Mouse (Mus musculus) forebrain, embryonic 11.5 days (tissue): Measurements from ENCODE around the gene Frmd4b. TPM values are rescaled to one million over a fixed set of nuclear protein-coding genes. Genes with fewer than 3 reads are reported as not detected.

Experiments used
- ATAC-seq: fragments of 200-750 bp; cut with Nextera tagmentation; replicated peaks from 2 replicates; pipeline ENCODE4 v1.8.0; 2017; ENCODE audit warnings: moderate TSS enrichment; ENCODE audit not compliant: low FRiP score
- DNase-seq: peaks from one replicate; pipeline ENCODE4 v3.0.0-alpha.2; 2017; ENCODE audit warnings: low spot score
- H3K27ac ChIP-seq: fragments of 300-500 bp; sonication (generic); 2 replicates; pipeline ENCODE4 v1.5.1; 2014; ENCODE audit warnings: low read depth, low read length
- H3K27me3 ChIP-seq: fragments of 300-500 bp; sonication (generic); 2 replicates; pipeline ENCODE4 v1.6.1; 2014; ENCODE audit warnings: mild to moderate bottlenecking, low read length, mixed read lengths; ENCODE audit not compliant: control insufficient read depth, insufficient read depth
- H3K36me3 ChIP-seq: fragments of 300-500 bp; sonication (generic); 2 replicates; pipeline ENCODE4 v1.6.1; 2014; ENCODE audit warnings: mild to moderate bottlenecking, low read length, moderate library complexity, mixed read lengths; ENCODE audit not compliant: control insufficient read depth, insufficient read depth
- H3K4me1 ChIP-seq: fragments of 300-500 bp; sonication (generic); replicated peaks from 2 replicates; pipeline ENCODE4 v1.6.1; 2014; ENCODE audit warnings: low read length, mixed read lengths; ENCODE audit not compliant: control insufficient read depth, insufficient read depth
- H3K4me2 ChIP-seq: fragments of 300-500 bp; sonication (generic); 2 replicates; pipeline ENCODE4 v1.6.1; 2014; ENCODE audit warnings: low read depth, mild to moderate bottlenecking, low read length, moderate library complexity, mixed read lengths; ENCODE audit not compliant: severe bottlenecking
- H3K4me3 ChIP-seq: fragments of 300-500 bp; sonication (generic); 2 replicates; pipeline ENCODE4 v1.5.1; 2014; ENCODE audit warnings: low read depth, low read length
- H3K9ac ChIP-seq: fragments of 300-500 bp; sonication (generic); 2 replicates; pipeline ENCODE4 v1.6.1; 2014; ENCODE audit warnings: low read length
- H3K9me3 ChIP-seq: fragments of 300-500 bp; sonication (generic); 2 replicates; pipeline ENCODE4 v1.6.1; 2016; ENCODE audit warnings: low read length, mixed read lengths; ENCODE audit not compliant: control insufficient read depth
- WGBS: fragments of 180-500 bp; shearing (Covaris S2); extraction: QIAGEN DNeasy Blood & Tissue Kit; methylation state at CpG from one replicate; pipeline ENCODE4 v1.1.7; 2014; 5-methylcytosine and 5-hydroxymethylcytosine counted together
- polyA plus RNA-seq: library from polyadenylated mRNA; unstranded; fragments of >200 nt; fragmentation: Nextera tagmentation; extraction: Ambion mirVana; gene quantifications from 2 replicates; pipeline ENCODE4 v1.2.1, GENCODE M21; 2014

Gene Frmd4b
- polyA plus RNA-seq, 1 experiment from 2014 or later: 35.7 TPM

DNA sequence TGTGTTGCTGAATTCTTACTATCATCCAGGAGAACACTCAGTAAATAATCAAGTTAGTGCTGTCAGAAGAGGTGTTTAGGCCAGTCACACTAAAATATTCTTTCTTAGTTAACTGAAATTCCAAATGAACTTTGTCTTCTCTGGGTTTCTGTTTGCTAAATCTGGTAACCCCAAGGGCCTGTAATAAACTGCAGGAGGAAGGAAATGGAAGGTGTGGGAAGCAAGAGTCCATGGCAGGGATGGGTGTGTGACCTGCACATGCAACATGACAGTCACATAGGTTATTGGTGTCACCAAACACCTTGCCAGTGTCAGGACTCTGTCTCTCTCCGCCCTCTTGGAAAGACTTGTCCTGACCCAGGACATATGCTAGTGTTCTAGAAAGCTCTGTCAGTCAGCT, 270.4 kb downstream of the Frmd4b start:
- no peaks in the 10 kb centered on the region for H3K9me3 ChIP-seq
- DNase-seq (no peak), ATAC-seq (no peak)
- no peaks in the 10 kb centered on the region for H3K27me3 ChIP-seq
- 88% methylated on average over 1 of the region's 1 CpGs for WGBS
- H3K4me1 ChIP-seq: peaks cover 15% of the 10 kb centered on the region
- H3K9ac ChIP-seq: no peak overlapping the region
- no peaks in the 10 kb centered on the region; the same call in 1 of the 2 replicates for H3K36me3 ChIP-seq
- H3K4me3 ChIP-seq: no peak overlapping the region
- no peak overlapping the region for H3K27ac ChIP-seq
- no peak overlapping the region for H3K4me2 ChIP-seq

GRCm38 (mm10) chr6:97346527-97346926, 270.8 kb downstream of the Frmd4b start:
- no peak for DNase-seq
- no peak for ATAC-seq
- Histone ChIP-seq H3K9me3 (no peaks in the 10 kb centered on the region), H3K4me3 (no peak overlapping the region), H3K27me3 (no peaks in the 10 kb centered on the region), H3K9ac (no peak overlapping the region), H3K4me1 (peaks cover 12% of the 10 kb centered on the region), H3K27ac (no peak overlapping the region), H3K4me2 (no peak overlapping the region), H3K36me3 (no peaks in the 10 kb centered on the region; the same call in 1 of the 2 replicates)
- 84% methylated on average over 10 of the region's 10 CpGs for WGBS

DNA sequence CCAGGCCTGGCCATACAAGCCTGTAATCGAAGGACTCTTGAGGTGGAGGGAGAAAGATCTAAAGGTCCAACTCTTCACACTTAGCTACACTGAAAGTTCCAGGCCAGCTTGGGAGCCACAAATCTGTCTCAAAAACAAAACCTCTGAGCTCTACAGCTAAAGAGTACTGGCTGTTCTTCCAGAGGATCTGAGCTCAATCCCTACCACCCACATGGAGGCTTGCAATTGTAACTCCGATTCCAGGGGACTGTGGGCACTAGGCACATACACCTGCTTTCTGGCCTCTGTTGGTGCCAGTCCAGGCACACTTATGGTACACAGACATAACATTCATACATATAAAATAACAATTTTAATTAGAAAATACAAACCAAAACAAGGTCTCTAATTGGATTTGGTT, 271.4 kb downstream of the Frmd4b start:
- WGBS: 83% methylated on average over 2 of the region's 2 CpGs
- DNase-seq (no peak), ATAC-seq (no peak)
- Histone ChIP-seq H3K4me2 (no peak overlapping the region), H3K27ac (no peak overlapping the region), H3K4me1 (peaks cover 8% of the 10 kb centered on the region), H3K9ac (no peak overlapping the region), H3K36me3 (no peaks in the 10 kb centered on the region; the same call in 1 of the 2 replicates), H3K27me3 (no peaks in the 10 kb centered on the region), H3K4me3 (no peak overlapping the region), H3K9me3 (no peaks in the 10 kb centered on the region)

GRCm38 (mm10) chr6:97342185-97342584, 275.2 kb downstream of the Frmd4b start:
- Histone ChIP-seq H3K4me1 (peaks cover 14% of the 10 kb centered on the region; the same call in 1 of the 2 replicates), H3K4me2 (no peak overlapping the region), H3K9me3 (no peaks in the 10 kb centered on the region), H3K27me3 (no peaks in the 10 kb centered on the region), H3K4me3 (no peak overlapping the region), H3K27ac (no peak overlapping the region), H3K36me3 (no peaks in the 10 kb centered on the region), H3K9ac (no peak overlapping the region)
- 91% methylated on average over 5 of the region's 5 CpGs for WGBS
- DNase-seq: no peak
- ATAC-seq: no peak

DNA sequence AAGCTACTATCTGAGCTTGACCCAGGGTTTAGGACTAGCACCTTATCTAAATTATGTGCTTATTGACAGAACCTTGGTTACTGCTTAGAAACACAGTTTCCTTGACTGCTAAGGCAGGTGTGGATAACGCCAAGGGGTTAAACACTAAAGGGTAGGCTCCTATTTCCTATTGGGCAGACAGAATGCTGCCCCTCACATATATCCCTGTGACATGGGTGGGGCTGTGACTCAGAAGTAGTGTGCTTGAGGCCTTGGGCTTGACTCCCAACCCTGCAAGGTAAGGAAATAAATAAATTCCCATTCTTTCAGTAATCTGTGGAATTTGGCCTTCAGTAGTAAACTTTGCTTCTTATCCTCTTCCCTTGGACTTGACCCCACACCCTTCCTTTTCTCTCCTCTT, 275.7 kb downstream of the Frmd4b start:
- Histone ChIP-seq H3K9me3 (no peaks in the 10 kb centered on the region), H3K9ac (no peak overlapping the region), H3K4me2 (no peak overlapping the region), H3K27ac (no peak overlapping the region), H3K36me3 (no peaks in the 10 kb centered on the region), H3K27me3 (no peaks in the 10 kb centered on the region), H3K4me3 (no peak overlapping the region), H3K4me1 (peaks cover 14% of the 10 kb centered on the region; the same call in 1 of the 2 replicates)
- no peak for DNase-seq
- ATAC-seq: no peak
- 92% methylated on average over 1 of the region's 1 CpGs for WGBS

GRCm38 (mm10) chr6:97341148-97341547, 276.2 kb downstream of the Frmd4b start:
- Histone ChIP-seq H3K4me2 (no peak overlapping the region), H3K9me3 (no peaks in the 10 kb centered on the region), H3K4me1 (peaks cover 14% of the 10 kb centered on the region; the same call in 1 of the 2 replicates), H3K9ac (no peak overlapping the region), H3K27ac (no peak overlapping the region), H3K36me3 (no peaks in the 10 kb centered on the region), H3K27me3 (no peaks in the 10 kb centered on the region), H3K4me3 (no peak overlapping the region)
- 88% methylated on average over 3 of the region's 3 CpGs for WGBS
- ATAC-seq: no peak
- no peak for DNase-seq

DNA sequence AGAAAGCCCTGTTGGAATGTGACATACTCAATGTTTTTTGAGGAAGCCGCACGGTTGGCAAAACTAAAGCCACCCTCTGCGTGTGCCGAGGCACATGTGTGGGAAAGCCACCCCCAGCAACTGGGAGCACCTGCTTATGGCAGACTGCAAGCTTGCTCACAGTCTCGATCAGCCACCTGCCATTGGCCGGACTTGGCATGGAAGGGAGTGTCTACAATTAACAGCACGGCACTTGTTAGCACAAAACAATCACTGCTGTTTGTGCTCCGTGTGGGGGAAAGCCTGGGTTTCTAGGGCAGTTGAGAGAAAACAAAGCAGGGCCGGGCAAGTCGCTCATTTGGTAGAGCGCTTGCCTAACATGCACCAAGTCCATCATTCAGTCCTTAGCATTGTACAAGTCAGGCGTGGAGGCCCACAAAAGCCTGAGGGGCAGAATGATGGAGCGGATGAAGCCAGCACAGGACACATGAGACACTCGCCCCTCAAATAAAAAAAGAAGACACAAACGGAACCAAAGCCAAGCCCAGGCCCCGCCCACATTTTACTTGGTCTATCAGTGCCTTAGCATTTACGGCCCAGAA, 277.0 kb downstream of the Frmd4b start:
- Histone ChIP-seq H3K9me3 (no peaks in the 10 kb centered on the region), H3K27ac (peak overlapping the region; percentile 27; the same call in 1 of the 2 replicates), H3K36me3 (no peaks in the 10 kb centered on the region), H3K9ac (no peak overlapping the region), H3K4me1 (peaks cover 14% of the 10 kb centered on the region; the same call in 1 of the 2 replicates), H3K4me2 (no peak overlapping the region), H3K27me3 (no peaks in the 10 kb centered on the region), H3K4me3 (no peak overlapping the region)
- DNase-seq (peak; percentile 58), ATAC-seq (peak; percentile 47)
- 60% methylated on average over 17 of the region's 17 CpGs for whole genome bisulfite sequencing

DNA sequence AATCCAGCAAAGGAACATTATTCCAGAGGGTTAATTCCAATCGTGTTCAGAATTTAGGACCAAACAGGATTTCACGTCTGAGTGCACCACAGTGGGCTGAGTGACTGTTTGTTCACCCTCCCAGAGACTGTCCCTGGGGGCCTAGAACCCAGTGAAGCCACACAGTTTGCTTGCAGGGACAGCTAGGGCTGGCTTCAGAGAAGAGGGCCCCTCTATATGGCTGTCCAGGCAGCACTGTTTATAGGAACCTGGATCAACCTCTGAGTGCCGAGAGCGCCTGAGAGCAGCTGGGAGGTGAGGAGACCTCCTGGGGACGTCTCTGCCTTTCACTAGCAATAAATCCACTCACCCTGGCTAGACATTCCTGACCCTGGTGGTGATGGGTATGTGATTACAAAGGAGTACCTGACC, 278.1 kb downstream of the Frmd4b start:
- peak; percentile 87 for ATAC-seq
- Histone ChIP-seq H3K36me3 (no peaks in the 10 kb centered on the region), H3K27ac (peak overlapping the region; percentile 2; the same call in 1 of the 2 replicates), H3K9me3 (no peaks in the 10 kb centered on the region), H3K4me2 (no peak overlapping the region), H3K9ac (no peak overlapping the region), H3K27me3 (no peaks in the 10 kb centered on the region), H3K4me3 (no peak overlapping the region), H3K4me1 (peaks cover 14% of the 10 kb centered on the region; the same call in 1 of the 2 replicates)
- DNase-seq: peak; percentile 61
- WGBS: 3% methylated on average over 5 of the region's 5 CpGs

DNA sequence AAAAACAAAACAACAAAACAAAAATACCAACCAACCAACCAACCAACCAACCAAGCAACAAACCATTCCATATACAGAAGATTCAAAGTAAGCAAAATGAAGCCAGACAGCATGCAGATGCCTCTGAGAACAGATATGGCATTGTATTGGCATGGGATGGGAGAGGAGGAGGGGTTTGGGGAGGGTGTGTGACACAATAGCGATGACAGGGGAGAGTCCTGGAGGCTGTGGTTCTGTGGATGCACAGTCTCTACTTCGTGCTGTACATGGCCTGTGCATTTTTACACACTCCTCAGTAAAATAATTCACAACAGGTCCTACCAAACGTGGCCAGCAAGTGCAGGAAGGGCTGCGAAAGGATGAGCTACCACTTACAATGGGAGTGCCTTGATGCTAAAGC, 278.5 kb downstream of the Frmd4b start:
- Histone ChIP-seq H3K4me3 (no peak overlapping the region), H3K27me3 (no peaks in the 10 kb centered on the region), H3K9me3 (no peaks in the 10 kb centered on the region), H3K4me2 (no peak overlapping the region), H3K27ac (no peak overlapping the region), H3K9ac (no peak overlapping the region), H3K4me1 (peaks cover 14% of the 10 kb centered on the region; the same call in 1 of the 2 replicates), H3K36me3 (no peaks in the 10 kb centered on the region)
- no peak for DNase-seq
- 35% methylated on average over 4 of the region's 4 CpGs for WGBS
- ATAC-seq: peak; percentile 60; the same call in 1 of the 2 replicates
